Mouse (Mus musculus) forebrain, embryonic 10.5 days (tissue): ENCODE data around the gene Zfand3. TPM values are rescaled to one million over a fixed set of nuclear protein-coding genes. Genes with fewer than 3 reads are reported as not detected.

Experiments
- DNase-seq: peaks from one replicate; pipeline ENCODE4 v3.0.0-alpha.2; 2017; ENCODE audit warnings: low spot score; ENCODE audit errors: extremely low spot score
- H3K27ac ChIP-seq: fragments of 300-500 bp; sonication (generic); 2 replicates; pipeline ENCODE4 v1.5.1; 2016; ENCODE audit warnings: mild to moderate bottlenecking
- H3K27me3 ChIP-seq: fragments of 300-500 bp; sonication (generic); 2 replicates; pipeline ENCODE4 v1.6.1; 2016; ENCODE audit warnings: mild to moderate bottlenecking; ENCODE audit not compliant: poor library complexity, severe bottlenecking
- H3K36me3 ChIP-seq: fragments of 300-500 bp; sonication (generic); replicated peaks from 2 replicates; pipeline ENCODE4 v1.6.1; 2016; ENCODE audit warnings: mild to moderate bottlenecking, moderate library complexity
- H3K4me1 ChIP-seq: fragments of 300-500 bp; sonication (generic); 2 replicates; pipeline ENCODE4 v1.6.1; 2016
- H3K4me3 ChIP-seq: fragments of 300-500 bp; sonication (generic); 2 replicates; pipeline ENCODE4 v1.5.1; 2016; ENCODE audit warnings: mild to moderate bottlenecking, moderate library complexity
- H3K9me3 ChIP-seq: fragments of 300-500 bp; sonication (generic); 2 replicates; pipeline ENCODE4 v1.6.1; 2016; ENCODE audit warnings: mild to moderate bottlenecking, moderate library complexity
- WGBS: fragments of 180-500 bp; shearing (Covaris S2); methylation state at CpG from one replicate; pipeline ENCODE4 v1.1.7; 2016; 5-methylcytosine and 5-hydroxymethylcytosine counted together
- polyA plus RNA-seq: library from polyadenylated mRNA; unstranded; fragments of >200 nt; fragmentation: Nextera tagmentation; extraction: Ambion mirVana; gene quantifications from 2 replicates; pipeline ENCODE4 v1.2.1, GENCODE M21; 2016

Zfand3 gene
- polyA plus RNA-seq, 1 experiment from 2014 or later, result 71.3 TPM

DNA sequence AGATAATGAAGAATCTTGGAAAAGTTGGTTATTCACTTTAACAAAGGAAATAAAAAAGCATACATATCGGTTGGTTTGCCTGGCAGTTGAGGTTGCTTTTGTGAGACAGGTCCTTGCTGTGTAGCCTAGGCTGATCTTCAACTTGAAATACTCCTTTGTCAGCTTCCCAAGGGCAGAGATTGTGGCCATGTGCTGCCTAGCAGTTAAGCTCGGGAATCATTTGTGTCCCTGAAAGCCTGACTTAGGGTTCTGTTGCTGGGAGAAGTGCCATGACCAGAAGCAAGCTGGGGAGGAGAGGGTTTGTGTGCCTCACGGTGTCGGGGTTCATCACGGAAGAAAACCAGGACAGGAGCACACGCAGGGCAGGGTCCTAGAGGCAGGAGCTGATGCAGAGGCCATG is 143.8 kb downstream of the Zfand3 start:
- DNase-seq, result no peak
- Histone ChIP-seq H3K27me3 (no peaks in the 10 kb centered on the region), H3K9me3 (no peaks in the 10 kb centered on the region), H3K4me3 (no peak overlapping the region), H3K27ac (0 out of 2 replicates have a peak overlapping the region, but pooled peaks have one; percentile 15), H3K36me3 (no peaks in the 10 kb centered on the region), H3K4me1 (peaks cover 28% of the 10 kb centered on the region)
- WGBS, result 82% methylated on average over 6 of the region's 6 CpGs

DNA sequence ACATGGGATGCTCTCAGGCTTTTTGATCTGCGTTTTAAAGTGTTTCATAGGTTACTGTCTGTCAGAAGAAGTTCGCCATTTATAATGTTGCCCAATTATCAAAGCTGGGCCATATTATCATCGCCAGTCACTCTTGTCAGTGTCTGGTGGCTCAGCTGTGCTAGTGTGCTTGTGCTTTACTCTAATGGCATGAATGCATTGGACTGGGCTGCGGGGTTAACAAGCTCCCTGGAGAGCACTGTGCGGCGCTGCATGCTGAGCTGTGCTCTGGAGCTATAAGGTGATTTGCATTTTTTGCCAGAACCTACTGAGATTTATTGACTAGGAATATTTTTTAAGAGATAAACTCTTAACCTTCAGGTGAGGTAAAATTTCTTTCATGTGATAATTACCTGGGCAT is 145.4 kb downstream of the Zfand3 start:
- Histone ChIP-seq H3K36me3 (no peaks in the 10 kb centered on the region), H3K27ac (no peak overlapping the region), H3K4me1 (peaks cover 28% of the 10 kb centered on the region), H3K4me3 (no peak overlapping the region), H3K9me3 (no peaks in the 10 kb centered on the region), H3K27me3 (no peaks in the 10 kb centered on the region)
- DNase-seq, result no peak
- 90% methylated on average over 6 of the region's 6 CpGs for WGBS

- no peak overlapping the region for H3K4me3 ChIP-seq
- no peaks in the 10 kb centered on the region for H3K27me3 ChIP-seq
- H3K27ac ChIP-seq, result no peak overlapping the region
- peaks cover 19% of the 10 kb centered on the region for H3K4me1 ChIP-seq
- no peaks in the 10 kb centered on the region; the same call in 1 of the 2 replicates for H3K36me3 ChIP-seq
- H3K9me3 ChIP-seq, result no peaks in the 10 kb centered on the region
- no peak for DNase-seq
- WGBS, result 88% methylated on average over 4 of the region's 4 CpGs
Measured at GRCm38 (mm10) chr17:30154144-30154543, 149.6 kb downstream of the Zfand3 start.

- WGBS, result 88% methylated on average over 1 of the region's 1 CpGs
- Histone ChIP-seq H3K9me3 (no peaks in the 10 kb centered on the region), H3K27ac (no peak overlapping the region), H3K4me1 (peaks cover 19% of the 10 kb centered on the region), H3K27me3 (no peaks in the 10 kb centered on the region), H3K4me3 (no peak overlapping the region), H3K36me3 (no peaks in the 10 kb centered on the region; the same call in 1 of the 2 replicates)
- DNase-seq, result no peak
Measured at GRCm38 (mm10) chr17:30154861-30155260, 150.3 kb downstream of the Zfand3 start.

DNA sequence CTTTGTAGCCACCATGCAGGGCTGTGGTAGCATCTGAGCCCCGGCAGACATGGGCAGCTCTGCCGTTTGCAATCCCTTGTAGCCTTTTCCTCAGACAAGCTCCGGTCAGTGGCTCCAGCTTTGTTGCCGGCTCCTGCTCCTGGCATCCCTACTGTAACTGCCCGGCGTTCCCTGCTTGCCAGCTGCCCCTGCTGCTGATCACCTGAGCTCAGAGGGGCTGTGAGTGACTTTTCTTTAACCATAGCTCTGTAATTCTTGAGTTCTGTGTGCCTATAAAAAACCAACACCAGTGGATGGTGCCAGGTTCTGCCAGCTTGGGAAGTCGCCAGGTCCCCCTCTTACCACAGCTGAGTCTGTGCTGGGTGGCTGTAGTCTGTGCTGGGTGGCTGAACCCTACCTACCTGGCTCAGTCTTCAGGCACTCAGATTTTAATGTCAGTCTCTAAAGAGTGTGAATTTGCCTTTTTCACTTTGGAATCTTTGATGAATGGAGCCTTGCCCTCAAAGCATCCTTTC is 150.9 kb downstream of the Zfand3 start:
- Histone ChIP-seq H3K9me3 (no peaks in the 10 kb centered on the region), H3K4me1 (peaks cover 19% of the 10 kb centered on the region), H3K27ac (no peak overlapping the region), H3K27me3 (no peaks in the 10 kb centered on the region), H3K36me3 (no peaks in the 10 kb centered on the region; the same call in 1 of the 2 replicates), H3K4me3 (no peak overlapping the region)
- no peak for DNase-seq
- 79% methylated on average over 7 of the region's 7 CpGs for WGBS

GRCm38 (mm10) chr17:30158419-30159108 is 154.0 kb downstream of the Zfand3 start:
- H3K4me1 ChIP-seq, result peaks cover 21% of the 10 kb centered on the region
- H3K9me3 ChIP-seq, result no peaks in the 10 kb centered on the region
- H3K27me3 ChIP-seq, result no peaks in the 10 kb centered on the region
- WGBS, result 83% methylated on average over 10 of the region's 10 CpGs
- DNase-seq, result no peak
- H3K27ac ChIP-seq, result no peak overlapping the region
- no peak overlapping the region for H3K4me3 ChIP-seq
- no peaks in the 10 kb centered on the region; the same call in none of the 2 replicates for H3K36me3 ChIP-seq

DNA sequence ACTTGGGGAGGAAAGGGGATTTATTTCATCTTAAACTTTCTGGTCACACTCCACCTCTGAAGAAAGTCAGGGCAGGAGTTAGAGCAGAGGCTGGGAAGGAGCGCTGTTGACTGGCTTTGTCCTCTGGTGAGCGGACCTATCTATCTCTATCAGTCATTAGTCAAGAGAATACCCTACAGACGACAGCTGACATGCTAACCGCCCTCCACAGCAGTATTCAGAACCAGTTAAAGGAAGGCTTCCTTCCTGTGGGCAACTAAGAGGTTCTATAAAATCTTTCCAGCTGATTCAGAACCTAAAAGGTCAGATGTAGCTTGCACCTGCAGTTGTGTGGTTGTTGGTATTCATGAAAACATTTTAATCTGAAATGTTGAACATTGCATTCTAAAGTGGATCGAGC is 154.8 kb downstream of the Zfand3 start:
- 94% methylated on average over 5 of the region's 5 CpGs for WGBS
- peaks cover 27% of the 10 kb centered on the region for H3K4me1 ChIP-seq

DNA sequence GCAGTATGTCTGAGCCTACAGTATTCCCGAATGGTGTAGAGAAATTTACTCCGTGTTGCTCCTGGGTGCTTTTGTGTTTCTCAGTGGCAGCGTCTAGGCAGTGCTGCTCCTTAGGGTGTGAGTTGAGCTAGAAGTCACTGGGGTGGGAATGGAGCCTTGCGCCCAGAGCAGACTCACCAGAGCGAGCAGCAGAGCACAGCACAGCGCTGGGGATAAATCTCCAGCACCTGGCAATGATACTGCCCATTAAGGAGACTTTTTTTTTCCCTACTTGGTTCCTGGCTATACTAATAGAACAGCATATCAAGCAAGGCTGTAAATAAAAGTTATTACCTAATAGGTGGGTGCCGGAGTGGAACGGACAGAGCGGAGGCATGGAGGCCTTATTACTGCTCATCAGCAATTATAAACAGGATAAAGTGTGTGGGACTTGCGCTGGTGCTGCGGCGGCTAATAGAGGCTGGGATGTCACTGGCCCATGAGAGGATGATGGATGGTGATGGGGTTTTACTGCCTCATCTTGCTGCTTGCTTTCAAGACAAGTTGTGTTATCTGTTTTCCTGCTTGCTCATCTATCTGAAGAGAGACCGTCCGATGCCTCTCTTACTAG is 156.4 kb downstream of the Zfand3 start:
- no peaks in the 10 kb centered on the region; the same call in none of the 2 replicates for H3K36me3 ChIP-seq
- no peak overlapping the region for H3K4me3 ChIP-seq
- H3K9me3 ChIP-seq, result no peaks in the 10 kb centered on the region
- WGBS, result 95% methylated on average over 14 of the region's 14 CpGs
- H3K27me3 ChIP-seq, result no peaks in the 10 kb centered on the region
- H3K4me1 ChIP-seq, result peaks cover 26% of the 10 kb centered on the region
- no peak overlapping the region for H3K27ac ChIP-seq
- no peak for DNase-seq

More for the DNA sequence above, 154.8 kb downstream of the Zfand3 start:
- DNase-seq, result no peak
- H3K4me3 ChIP-seq, result no peak overlapping the region
- no peaks in the 10 kb centered on the region for H3K27me3 ChIP-seq
- no peaks in the 10 kb centered on the region; the same call in none of the 2 replicates for H3K36me3 ChIP-seq
- no peak overlapping the region for H3K27ac ChIP-seq
- no peaks in the 10 kb centered on the region for H3K9me3 ChIP-seq

DNA sequence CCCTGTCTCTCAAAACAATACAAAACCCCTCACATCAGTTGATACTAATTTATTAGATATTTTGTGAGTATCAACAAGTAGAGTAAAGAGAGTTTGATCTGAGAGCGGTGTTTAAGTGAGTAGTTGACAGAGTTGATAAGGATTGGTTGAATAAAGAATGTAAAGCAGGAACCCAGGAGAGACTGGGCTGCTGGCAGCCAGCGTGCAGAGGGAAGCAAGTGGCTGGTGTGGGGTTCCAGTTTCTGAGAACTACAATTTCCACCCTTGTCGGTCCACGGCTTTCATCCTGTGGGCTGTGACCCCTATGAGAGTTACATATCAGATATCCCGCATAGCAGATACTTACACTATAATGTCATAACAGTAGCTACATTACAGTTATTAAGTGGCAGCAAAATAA is 158.4 kb downstream of the Zfand3 start:
- no peaks in the 10 kb centered on the region for H3K9me3 ChIP-seq
- no peaks in the 10 kb centered on the region for H3K27me3 ChIP-seq
- DNase-seq, result no peak
- H3K4me3 ChIP-seq, result no peak overlapping the region
- H3K4me1 ChIP-seq, result peaks cover 22% of the 10 kb centered on the region
- H3K27ac ChIP-seq, result no peak overlapping the region
- peaks cover 5% of the 10 kb centered on the region; the same call in 1 of the 2 replicates for H3K36me3 ChIP-seq
- 94% methylated on average over 5 of the region's 5 CpGs for WGBS

GRCm38 (mm10) chr17:30163793-30164192 is 159.3 kb downstream of the Zfand3 start:
- H3K27ac ChIP-seq, result no peak overlapping the region
- H3K4me1 ChIP-seq, result peaks cover 14% of the 10 kb centered on the region
- H3K9me3 ChIP-seq, result no peaks in the 10 kb centered on the region
- WGBS, result 83% methylated on average over 6 of the region's 6 CpGs
- H3K36me3 ChIP-seq, result peaks cover 5% of the 10 kb centered on the region; the same call in 1 of the 2 replicates
- no peak for DNase-seq
- H3K27me3 ChIP-seq, result no peaks in the 10 kb centered on the region
- H3K4me3 ChIP-seq, result no peak overlapping the region

DNA sequence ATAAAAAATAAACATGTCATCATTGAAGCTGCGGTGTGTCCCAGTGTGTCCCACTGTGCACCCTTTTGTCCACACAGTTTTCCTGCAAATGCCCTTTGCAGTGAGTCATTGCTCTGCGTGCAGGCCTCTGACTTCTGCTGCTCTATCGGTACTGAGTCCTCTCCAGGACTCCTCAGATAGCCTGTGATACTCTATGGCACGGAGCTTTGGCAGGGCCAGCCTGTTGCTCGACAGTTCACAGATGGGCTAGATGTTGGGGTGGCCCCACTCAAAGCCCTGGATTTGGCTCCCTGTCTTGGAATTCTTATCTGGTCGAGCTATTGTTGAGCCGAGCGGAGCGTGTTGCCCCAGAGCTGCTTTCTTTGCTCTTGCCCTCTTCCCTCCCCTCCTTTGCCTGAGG is 160.3 kb downstream of the Zfand3 start:
- Histone ChIP-seq H3K9me3 (0 out of 2 replicates have a peak, but pooled peaks cover 5% of the 10 kb centered on the region), H3K27ac (peak overlapping the region; percentile 36; the same call in 1 of the 2 replicates), H3K27me3 (no peaks in the 10 kb centered on the region), H3K36me3 (peaks cover 9% of the 10 kb centered on the region; the same call in 1 of the 2 replicates), H3K4me3 (no peak overlapping the region), H3K4me1 (peaks cover 13% of the 10 kb centered on the region)
- 72% methylated on average over 9 of the region's 9 CpGs for WGBS
- no peak for DNase-seq

- no peak for DNase-seq
- Histone ChIP-seq H3K4me1 (no peaks in the 10 kb centered on the region), H3K4me3 (no peak overlapping the region), H3K27me3 (no peaks in the 10 kb centered on the region), H3K9me3 (no peaks in the 10 kb centered on the region), H3K27ac (no peak overlapping the region), H3K36me3 (peaks cover 14% of the 10 kb centered on the region)
- 96% methylated on average over 4 of the region's 4 CpGs for WGBS
Measured at GRCm38 (mm10) chr17:30177435-30177834, 172.9 kb downstream of the Zfand3 start.

DNA sequence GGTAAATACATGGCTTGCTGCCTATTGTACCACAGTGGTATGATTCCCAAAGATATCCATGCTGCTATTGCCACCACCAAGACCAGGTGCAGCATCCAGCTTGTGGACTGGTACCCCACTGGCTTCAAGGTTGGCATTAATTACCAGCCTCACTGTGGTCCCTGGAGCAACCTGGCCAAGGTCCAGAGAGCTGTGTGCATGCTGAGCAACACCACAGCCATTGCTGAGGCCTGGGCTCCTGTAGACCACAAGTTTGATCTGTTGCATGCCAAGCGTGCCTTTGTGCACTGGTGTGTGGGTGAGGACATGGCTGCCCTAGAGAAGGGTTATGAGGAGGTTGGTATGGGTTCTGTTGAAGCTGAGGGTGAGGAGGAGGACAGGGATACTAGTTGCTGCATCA is 173.9 kb downstream of the Zfand3 start:
- peaks cover 14% of the 10 kb centered on the region for H3K36me3 ChIP-seq
- H3K27me3 ChIP-seq, result no peaks in the 10 kb centered on the region
- H3K9me3 ChIP-seq, result no peaks in the 10 kb centered on the region
- no peak for DNase-seq
- H3K4me3 ChIP-seq, result no peak overlapping the region
- H3K4me1 ChIP-seq, result no peaks in the 10 kb centered on the region
- no peak overlapping the region for H3K27ac ChIP-seq
- 83% methylated on average over 1 of the region's 1 CpGs for WGBS
